Comparison of ENCODE assay signal across 26 mouse cellular contexts in the genomic region with DNA sequence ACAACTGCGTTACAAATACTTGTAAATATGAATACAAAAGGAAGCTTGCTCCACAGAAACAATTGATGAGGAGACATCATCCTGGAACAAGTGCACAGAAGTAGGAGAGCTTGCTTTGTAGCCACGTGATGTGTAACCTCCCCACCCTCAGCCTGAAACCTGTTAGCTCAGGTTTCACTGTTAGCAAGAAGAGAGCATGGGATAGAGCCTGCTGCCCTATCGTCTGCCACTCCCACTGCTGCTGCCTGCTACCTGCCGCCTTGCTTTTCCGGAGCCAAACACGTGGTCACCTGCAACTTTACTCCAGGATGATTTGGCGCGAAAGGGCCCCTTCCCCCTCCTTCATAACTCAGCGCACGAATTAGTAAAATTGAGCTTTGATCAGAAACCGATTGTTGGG. TPM values are rescaled to one million over a fixed set of nuclear protein-coding genes. Genes with fewer than 3 reads are reported as not detected.
"Had no signal": no experiment of that assay in that cellular context is flagged by ENCODE, and none has a peak within 500 bp of the region (broad histone marks: within the 10 kb centered on the region; RNA-seq: fewer than 3 reads in every experiment).

No protein-coding gene starts in this region.

- H3K27me3 ChIP-seq: lung, embryonic 15.5 days; midbrain, embryonic 12.5 days; neural tube, embryonic 13.5 days; neural tube, embryonic 15.5 days had no signal

- H3K4me2 ChIP-seq: lung, embryonic 15.5 days; midbrain, embryonic 12.5 days; neural tube, embryonic 13.5 days; neural tube, embryonic 15.5 days had no signal

- H3K27ac ChIP-seq: lung, embryonic 15.5 days; midbrain, embryonic 10.5 days; midbrain, embryonic 12.5 days; neural tube, embryonic 13.5 days; neural tube, embryonic 15.5 days had no signal

- ATAC-seq: liver, postnatal 0 days; lung, postnatal 0 days; midbrain, embryonic 16.5 days had no signal

- H3K4me1 ChIP-seq: lung, embryonic 15.5 days; midbrain, embryonic 12.5 days; neural tube, embryonic 13.5 days; neural tube, embryonic 15.5 days had no signal

- H3K4me3 ChIP-seq: lung, embryonic 15.5 days; midbrain, embryonic 10.5 days; midbrain, embryonic 12.5 days; myocyte; neural tube, embryonic 13.5 days; neural tube, embryonic 15.5 days had no signal

- DNase-seq: liver, postnatal 0 days; lung, adult 2 months; lung, postnatal 14 days; lung, postnatal 4 days; midbrain, embryonic 14.5 days; retina, postnatal 1 day; right cerebral cortex, adult 18-20 months; right cerebral cortex, postnatal 25 days; right cerebral cortex, postnatal 4 days; spleen, adult 18-20 months; thymus, adult 18-20 months; thymus, postnatal 14 days; thymus, postnatal 36 days had no signal

- H3K36me3 ChIP-seq: lung, embryonic 15.5 days; midbrain, embryonic 10.5 days; midbrain, embryonic 12.5 days; neural tube, embryonic 13.5 days; neural tube, embryonic 15.5 days had no signal

- H3K9ac ChIP-seq: liver, postnatal 0 days; lung, embryonic 15.5 days; midbrain, embryonic 12.5 days; neural tube, embryonic 13.5 days; neural tube, embryonic 15.5 days had no signal

- H3K9me3 ChIP-seq: lung, embryonic 15.5 days; neural tube, embryonic 13.5 days; neural tube, embryonic 15.5 days had no signal

RNA-seq across cellular contexts. Expression of a gene that starts 58.9 kb away (rescaled TPM):
- total RNA-seq: megakaryocyte, adult 5-6 weeks; megakaryocyte-erythroid progenitor cell, adult 5-6 weeks had no signal
- polyA plus RNA-seq: liver, postnatal 0 days; lung, adult 2 months; lung, embryonic 15.5 days; midbrain, embryonic 10.5 days; midbrain, embryonic 12.5 days; midbrain, embryonic 14.5 days; midbrain, embryonic 16.5 days; myocyte; neural tube, embryonic 11.5 days; neural tube, embryonic 13.5 days; neural tube, embryonic 15.5 days; stomach, embryonic 14.5 days; thymus, postnatal 0 days had no signal
